ENCODE assay signal across 8 mouse cellular contexts in the genomic region with DNA sequence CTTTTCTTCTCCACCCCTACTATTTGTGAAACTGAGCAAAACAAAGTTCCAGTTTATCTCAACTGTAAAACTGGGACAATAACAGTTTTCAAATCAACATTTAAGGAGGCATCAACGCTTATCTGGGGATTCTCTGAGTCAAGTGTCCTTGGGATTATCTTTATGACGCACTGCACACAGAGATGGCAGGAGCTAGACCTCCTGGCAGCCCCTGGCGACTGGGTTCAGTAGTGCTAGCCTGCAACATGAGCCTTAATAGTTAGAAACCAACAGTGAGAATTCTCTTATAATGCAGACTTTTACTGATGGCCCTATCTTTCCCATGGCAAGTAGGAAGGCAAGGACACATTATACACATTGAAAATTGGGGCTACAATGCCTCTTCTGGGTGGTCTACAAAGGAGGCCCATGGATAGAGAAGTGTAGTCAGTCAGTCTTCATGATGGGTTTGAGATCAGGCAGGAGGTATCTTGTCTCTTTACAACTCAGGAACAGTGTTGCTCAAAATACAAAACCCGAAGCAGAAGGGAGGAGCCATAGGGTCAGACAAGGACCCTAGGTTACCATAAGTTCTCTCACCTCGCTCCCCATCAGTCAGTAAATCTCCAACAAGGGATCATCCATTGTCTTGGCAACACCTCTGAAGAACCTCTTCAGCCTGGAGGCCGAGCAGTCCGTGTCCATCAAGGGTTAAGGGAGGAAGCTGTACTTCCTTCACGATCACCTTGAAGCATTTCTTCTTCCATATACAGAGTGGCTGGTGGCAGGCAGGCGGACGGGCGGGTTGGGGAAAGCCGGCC. TPM values are rescaled to one million over a fixed set of nuclear protein-coding genes. Genes with fewer than 3 reads are reported as not detected.
DNase-seq lines count a peak whose midpoint lies in the region; ATAC-seq and TF ChIP-seq lines count a peak whose summit lies in the region.

No protein-coding gene starts in this region.

- no peak for DNase-seq in cerebellum, postnatal 4 days (ENCODE audit: low spot score in 2 of 2)
- no peak for DNase-seq in spleen, adult 2 months (ENCODE audit: low read depth in 1 of 2, low spot score in 2 of 2)
- DNase-seq in spleen, adult 12 weeks (ENCODE audit: low spot score): no peak
- no peak for DNase-seq in forebrain, embryonic 11.5 days (ENCODE audit: low spot score)
- peak; percentile 33 for DNase-seq in liver, adult 2 months (ENCODE audit: extremely low read depth, low read depth, low spot score)
- peak; percentile 43 for DNase-seq in retina, postnatal 1 day
- no peak for DNase-seq in layer of hippocampus, adult 9-11 months

- H3K4me3 ChIP-seq in spleen, adult 2 months (ENCODE audit: extremely low read depth, insufficient read depth, insufficient read length): peak overlapping the region; percentile 82
- peak overlapping the region; percentile 86 for H3K4me3 ChIP-seq in forebrain, embryonic 11.5 days (ENCODE audit: low read depth, low read length)
- peak overlapping the region; percentile 89 for H3K4me3 ChIP-seq in liver, adult 2 months (ENCODE audit: insufficient read depth, low read depth, low read length)

- peak overlapping the region; percentile 90 for H3K9ac ChIP-seq in forebrain, embryonic 11.5 days (ENCODE audit: low read length)
- peak overlapping the region; percentile 82 for H3K9ac ChIP-seq in liver, adult 2 months (ENCODE audit: low read depth, low read length)

- peaks cover 19% of the 10 kb centered on the region; the same call in 1 of the 2 replicates for H3K79me2 ChIP-seq in liver, adult 2 months (ENCODE audit: control insufficient read depth, insufficient read depth, low read length)

- ATAC-seq in cerebellum, adult (ENCODE audit: insufficient number of reproducible peaks, low FRiP score, low TSS enrichment): peak; percentile 16; the same call in 1 of the 2 replicates
- no peak; the same call in 1 of the 2 replicates for ATAC-seq in forebrain, embryonic 11.5 days (replicated peaks; ENCODE audit: low FRiP score)

- TF ChIP-seq CTCF in spleen, adult 2 months (IDR thresholded peaks at IDR 0.05; ENCODE audit: extremely low read depth, insufficient read depth, insufficient read length, insufficient replicate concordance): no peak
- no peak for TF ChIP-seq CTCF in liver, adult 2 months (IDR thresholded peaks at IDR 0.05; ENCODE audit: low read depth, low read length)

- no peaks in the 10 kb centered on the region for H3K27me3 ChIP-seq in spleen, adult 2 months (ENCODE audit: control insufficient read depth, insufficient read depth, low read length)
- H3K27me3 ChIP-seq in forebrain, embryonic 11.5 days (ENCODE audit: control insufficient read depth, insufficient read depth, low read length): no peaks in the 10 kb centered on the region
- no peaks in the 10 kb centered on the region for H3K27me3 ChIP-seq in liver, adult 2 months (ENCODE audit: control insufficient read depth, insufficient read depth, low read length)

- peaks cover 3% of the 10 kb centered on the region; the same call in 1 of the 2 replicates for H3K4me1 ChIP-seq in spleen, adult 2 months (ENCODE audit: control insufficient read depth, insufficient read depth, insufficient read length)
- no peaks in the 10 kb centered on the region; the same call in 1 of the 2 replicates for H3K4me1 ChIP-seq in forebrain, embryonic 11.5 days (replicated peaks; ENCODE audit: control insufficient read depth, insufficient read depth, low read length)
- H3K4me1 ChIP-seq in liver, adult 2 months (ENCODE audit: control insufficient read depth, insufficient read depth, low read length): peaks cover 22% of the 10 kb centered on the region

- peak overlapping the region; percentile 68 for H3K4me2 ChIP-seq in forebrain, embryonic 11.5 days (ENCODE audit: low read depth, low read length, severe bottlenecking)

- no peak for TF ChIP-seq POLR2A in spleen, adult 2 months (IDR thresholded peaks at IDR 0.05; ENCODE audit: low read depth, low read length)
- TF ChIP-seq POLR2A in liver, adult 2 months (IDR thresholded peaks at IDR 0.05; ENCODE audit: extremely low read depth, insufficient read depth, low read length): no peak

- no peaks in the 10 kb centered on the region for H3K9me3 ChIP-seq in forebrain, embryonic 11.5 days (ENCODE audit: control insufficient read depth, low read length)

- peak overlapping the region; percentile 82 for H3K27ac ChIP-seq in spleen, adult 2 months (ENCODE audit: insufficient read depth, low read length)
- H3K27ac ChIP-seq in forebrain, embryonic 11.5 days (ENCODE audit: low read depth, low read length): 0 out of 2 replicates have a peak overlapping the region, but pooled peaks have one; percentile 25
- H3K27ac ChIP-seq in liver, adult 2 months (replicated peaks; ENCODE audit: insufficient read depth, low read depth, low read length): peak overlapping the region; percentile 34

- 16% methylated on average over 12 of the region's 12 CpGs for WGBS in spleen, adult 2 months
- 15% methylated on average over 12 of the region's 12 CpGs for WGBS in forebrain, embryonic 11.5 days
- 18% methylated on average over 12 of the region's 12 CpGs for WGBS in liver, adult 2 months

- no peaks in the 10 kb centered on the region for H3K36me3 ChIP-seq in spleen, adult 2 months (ENCODE audit: control insufficient read depth, insufficient read depth, low read length)
- H3K36me3 ChIP-seq in forebrain, embryonic 11.5 days (ENCODE audit: control insufficient read depth, insufficient read depth, low read length): no peaks in the 10 kb centered on the region
- no peaks in the 10 kb centered on the region for H3K36me3 ChIP-seq in liver, adult 2 months (ENCODE audit: control insufficient read depth, insufficient read depth, low read length)

RNA-seq across cellular contexts. Expression of gene Prep, which starts 0.7 kb away (rescaled TPM):
- polyA plus RNA-seq in spleen, adult 2 months (2012; rRNA removed): 5.2 and 6.9 TPM in 2 replicates
- 27.6 and 28.8 TPM in 2 replicates for polyA plus RNA-seq in forebrain, embryonic 11.5 days (2014; fragmentation: Nextera tagmentation; extraction: Ambion mirVana)
- 6.2 and 6.4 TPM in 2 replicates for total RNA-seq in liver, adult 2 months (2014; rRNA removed)
- 5.7 and 6.1 TPM in 2 replicates for polyA plus RNA-seq in liver, adult 2 months (2012; rRNA removed)

Comparison
In these comparisons a context has a peak if more than half of its experiments do, and no peak if none do; other contexts are left out.
1. DNase-seq: peak in liver, adult 2 months (single experiment) and retina, postnatal 1 day (single experiment); none in cerebellum, postnatal 4 days (0 of 2), spleen, adult 2 months (0 of 2), spleen, adult 12 weeks (single experiment), forebrain, embryonic 11.5 days (single experiment) and layer of hippocampus, adult 9-11 months (single experiment).
2. H3K27ac ChIP-seq: peak in every context shown above with its lines; median percentile 82 in spleen, adult 2 months; 34 in liver, adult 2 months; 25 in forebrain, embryonic 11.5 days.
3. Peak in every context shown above with its lines, with median percentiles within 50 percentile points of each other: H3K4me3 ChIP-seq.